Mouse (Mus musculus) E14TG2a.4 (cell line): ENCODE measurements at regions not wholly inside any gene's neighbourhood (a gene's known extent, or its start where the extent isn't known, plus 50 kb on each side); places are given as distances from the start of the nearest gene placed in this dataset.
A peak's percentile ranks its signal among the peaks of the same experiment; 100 is the strongest.

Experiments used
- H3K27me3 ChIP-seq: 2 replicates; pipeline ENCODE4 v1.6.1; 2014; ENCODE audit warnings: low read length, control low read depth; ENCODE audit not compliant: insufficient read depth
- H3K36me3 ChIP-seq: 2 replicates; pipeline ENCODE4 v1.6.1; 2014; ENCODE audit warnings: low read length, control low read depth; ENCODE audit not compliant: insufficient read depth
- H3K4me1 ChIP-seq: replicated peaks from 2 replicates; pipeline ENCODE4 v1.6.1; 2014; ENCODE audit warnings: low read depth, low read length, control low read depth
- H3K4me3 ChIP-seq: replicated peaks from 2 replicates; pipeline ENCODE4 v1.5.1; 2014; ENCODE audit warnings: mild to moderate bottlenecking, low read length
- H3K9me3 ChIP-seq: 2 replicates; pipeline ENCODE4 v1.6.1; 2014; ENCODE audit warnings: low read length, control low read depth
- CTCF ChIP-seq: conservative IDR thresholded peaks from 2 replicates; pipeline ENCODE4 v1.5.1; 2014; ENCODE audit warnings: low read length
- NANOG ChIP-seq: IDR thresholded peaks from 2 replicates; pipeline ENCODE4 v1.6.1; 2014; ENCODE audit warnings: borderline replicate concordance, low read length, mixed read lengths
- POU5F1 ChIP-seq: IDR thresholded peaks from 2 replicates; pipeline ENCODE4 v1.6.1; 2014; ENCODE audit warnings: low read length, borderline replicate concordance

DNA sequence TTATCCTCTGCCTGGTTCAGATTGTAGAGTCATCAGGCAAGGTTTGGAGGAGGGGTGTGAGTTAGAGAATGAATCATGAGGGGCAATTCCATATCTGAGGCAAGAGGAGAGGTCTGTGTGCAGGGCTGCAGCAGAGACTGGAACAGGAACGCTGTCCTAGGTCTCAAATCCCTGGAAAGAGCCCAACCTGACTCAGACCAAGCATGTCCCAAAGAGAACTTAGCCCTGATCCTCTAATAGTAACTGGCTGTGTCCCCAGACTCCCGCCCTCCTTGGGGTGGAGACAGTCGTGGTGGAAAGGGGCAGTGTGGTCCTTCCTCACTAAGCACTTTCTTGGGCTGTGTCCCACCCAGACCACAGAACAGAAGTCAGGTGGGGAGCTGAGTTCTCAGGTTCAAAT lies 87.2 kb upstream of the Hes1 start:
- Histone ChIP-seq H3K4me3 (no peak overlapping the region), H3K9me3 (no peaks in the 10 kb centered on the region), H3K27me3 (peaks cover 26% of the 10 kb centered on the region), H3K4me1 (peaks cover 73% of the 10 kb centered on the region), H3K36me3 (no peaks in the 10 kb centered on the region)
- TF ChIP-seq CTCF = no peak
- TF ChIP-seq POU5F1 = no peak
- TF ChIP-seq NANOG = no peak

DNA sequence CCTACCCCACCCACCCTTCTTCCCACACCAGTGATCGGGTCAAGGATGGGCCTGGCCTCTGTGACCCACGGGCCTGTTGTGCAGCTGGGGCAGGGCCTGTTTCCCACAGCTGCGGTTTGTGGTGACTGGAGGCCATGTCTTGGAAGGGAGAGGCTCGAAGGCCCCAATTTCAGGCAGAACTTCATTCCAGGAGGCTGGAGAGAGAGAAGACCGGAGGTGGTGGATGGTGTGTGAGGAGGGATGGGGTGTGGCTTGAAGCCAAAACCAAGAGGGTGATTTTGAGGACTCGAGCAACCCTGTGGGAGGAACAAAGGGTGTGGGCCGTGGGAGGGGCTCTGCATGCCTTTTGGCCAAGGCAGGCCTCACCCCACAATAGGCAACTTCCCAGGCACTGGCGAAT lies 86.5 kb upstream of the Hes1 start:
- H3K27me3 ChIP-seq = peaks cover 26% of the 10 kb centered on the region
- peak overlapping the region; percentile 32; the same call in 1 of the 2 replicates for H3K4me3 ChIP-seq
- no peaks in the 10 kb centered on the region for H3K36me3 ChIP-seq
- H3K9me3 ChIP-seq = no peaks in the 10 kb centered on the region
- H3K4me1 ChIP-seq = peaks cover 73% of the 10 kb centered on the region
- TF ChIP-seq CTCF (no peak), POU5F1 (no peak), NANOG (no peak)

DNA sequence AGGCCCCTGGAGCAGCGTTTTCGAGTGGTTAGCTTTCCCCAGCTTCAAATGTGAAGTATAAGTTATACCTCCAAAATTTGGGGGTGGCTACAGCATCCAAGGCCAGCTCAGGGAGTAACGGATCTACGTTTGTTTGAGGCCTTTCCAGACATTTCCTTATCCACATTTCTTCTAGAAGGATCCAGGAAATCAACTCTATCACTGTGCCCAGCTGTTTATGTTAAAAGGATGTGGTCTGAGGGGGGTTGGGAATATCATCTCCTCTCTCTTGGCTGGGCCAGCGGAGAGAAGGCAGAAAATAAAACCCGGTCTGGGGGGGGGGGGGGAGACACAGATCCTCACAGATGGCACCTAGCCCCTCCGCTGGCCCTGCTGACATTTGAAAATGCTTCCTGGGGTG lies 85.1 kb upstream of the Hes1 start:
- Histone ChIP-seq H3K4me1 (peaks cover 67% of the 10 kb centered on the region), H3K36me3 (no peaks in the 10 kb centered on the region), H3K27me3 (peaks cover 26% of the 10 kb centered on the region), H3K9me3 (no peaks in the 10 kb centered on the region), H3K4me3 (no peak overlapping the region)
- TF ChIP-seq POU5F1 (no peak), CTCF (no peak), NANOG (no peak)

DNA sequence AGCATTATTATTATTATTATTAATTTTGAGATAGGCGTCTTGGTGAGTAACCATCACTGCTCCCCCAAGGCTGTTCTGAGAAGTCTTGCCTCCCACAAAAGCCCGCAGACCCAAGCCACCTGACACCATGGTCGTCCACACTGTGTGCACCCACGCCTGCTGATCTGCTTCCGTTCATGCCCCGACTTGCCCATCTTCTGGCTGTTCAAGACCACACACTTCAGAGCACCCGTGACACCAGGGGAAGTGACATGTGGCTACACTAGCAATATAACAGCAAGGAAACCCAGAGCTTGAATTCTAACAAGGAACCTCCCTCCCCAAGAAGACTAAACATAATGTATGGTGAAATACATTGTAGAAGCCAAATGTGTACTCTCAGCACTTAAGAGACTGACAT lies 82.6 kb upstream of the Hes1 start:
- no peak overlapping the region for H3K4me3 ChIP-seq
- H3K36me3 ChIP-seq = no peaks in the 10 kb centered on the region
- no peaks in the 10 kb centered on the region for H3K9me3 ChIP-seq
- no peak for TF ChIP-seq POU5F1
- TF ChIP-seq CTCF = no peak
- TF ChIP-seq NANOG = no peak
- peaks cover 23% of the 10 kb centered on the region for H3K27me3 ChIP-seq
- H3K4me1 ChIP-seq = peaks cover 48% of the 10 kb centered on the region

DNA sequence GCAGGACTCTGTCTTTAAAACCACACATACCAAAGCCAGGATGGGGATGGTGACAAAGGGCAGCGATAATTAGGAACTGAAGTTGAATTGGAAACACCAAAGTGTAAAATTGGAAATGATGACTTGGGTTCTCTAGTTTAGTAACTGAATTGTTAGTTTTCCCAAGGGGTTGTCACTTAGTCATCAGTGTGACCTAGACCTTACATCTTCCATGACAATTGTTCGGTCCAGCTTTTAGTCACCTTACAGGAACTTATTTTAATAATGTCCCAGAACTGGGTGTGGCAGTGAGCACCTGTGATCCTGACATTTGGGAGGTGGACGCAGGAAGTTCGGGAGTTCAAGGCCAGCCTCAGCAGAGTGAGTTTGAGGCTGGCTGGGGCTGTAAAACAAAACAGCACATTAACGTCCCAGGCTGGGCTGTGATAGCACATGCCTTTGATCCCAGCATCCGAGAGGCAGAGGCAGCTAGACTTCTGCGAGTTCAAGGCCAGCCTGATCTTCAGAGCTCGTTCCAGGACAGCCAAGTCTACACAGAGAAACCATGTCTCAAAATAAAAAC lies 81.9 kb upstream of the Hes1 start:
- Histone ChIP-seq H3K36me3 (no peaks in the 10 kb centered on the region), H3K9me3 (no peaks in the 10 kb centered on the region), H3K4me1 (peaks cover 43% of the 10 kb centered on the region), H3K27me3 (peaks cover 23% of the 10 kb centered on the region), H3K4me3 (no peak overlapping the region)
- no peak for TF ChIP-seq POU5F1
- no peak for TF ChIP-seq NANOG
- TF ChIP-seq CTCF = no peak

DNA sequence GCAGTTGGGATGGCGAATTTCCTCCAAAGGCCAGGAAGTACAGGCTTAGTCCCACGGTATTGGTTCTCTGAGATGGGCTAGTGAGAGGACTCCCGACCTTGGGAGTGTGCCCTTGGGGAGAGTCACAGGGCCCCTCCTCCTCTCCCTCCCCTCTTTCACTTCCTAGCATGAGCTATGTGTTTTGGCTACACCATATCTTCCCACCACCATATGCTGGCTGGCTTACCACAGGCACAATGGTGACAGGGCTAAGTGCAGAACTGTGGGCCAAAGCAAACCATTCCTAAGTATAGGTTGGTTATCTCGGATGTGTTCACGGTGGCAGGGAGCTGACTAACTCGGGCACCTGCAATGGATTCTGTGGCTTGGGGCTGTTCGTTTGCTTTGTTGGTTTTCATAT lies 81.0 kb upstream of the Hes1 start:
- Histone ChIP-seq H3K9me3 (no peaks in the 10 kb centered on the region), H3K4me3 (no peak overlapping the region), H3K36me3 (no peaks in the 10 kb centered on the region), H3K4me1 (peaks cover 35% of the 10 kb centered on the region), H3K27me3 (peaks cover 22% of the 10 kb centered on the region)
- no peak for TF ChIP-seq POU5F1
- no peak for TF ChIP-seq CTCF

DNA sequence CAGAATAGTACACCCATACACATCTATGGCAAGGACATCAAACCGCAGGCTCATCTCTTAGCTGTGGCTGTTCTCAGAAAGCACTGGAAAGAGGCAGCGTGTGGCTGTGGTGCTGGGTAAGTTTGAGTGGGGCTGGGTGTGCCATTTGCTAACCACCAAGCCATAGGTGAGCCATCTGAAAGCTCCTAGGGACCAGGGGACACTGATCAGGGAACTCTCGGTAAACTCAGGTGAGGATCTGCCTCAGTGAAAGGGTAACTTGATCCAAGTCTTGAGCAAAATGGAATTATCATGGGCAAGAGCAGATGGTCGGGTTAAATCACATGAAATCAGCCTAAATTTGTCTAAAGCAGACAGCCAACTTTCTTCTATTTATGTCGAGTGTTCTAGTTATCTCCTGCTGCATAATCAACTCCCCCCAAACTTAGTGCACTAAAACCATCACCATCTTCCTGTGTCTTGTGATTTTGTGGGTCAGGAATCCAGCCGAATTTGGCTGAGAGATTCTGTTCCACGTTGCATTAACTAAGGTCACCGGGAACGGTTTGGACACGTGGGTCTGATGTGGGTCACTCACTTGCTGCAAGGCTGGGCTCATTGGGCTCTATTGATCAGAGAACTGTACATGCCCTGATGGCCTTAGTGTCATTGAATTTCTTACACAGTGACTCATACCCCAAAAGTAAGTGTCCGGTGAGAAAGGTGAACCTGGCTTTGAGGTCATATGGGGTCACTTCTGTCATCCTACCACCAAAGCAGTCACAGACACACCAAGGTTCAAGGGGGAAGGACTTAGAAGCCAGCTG lies 78.9 kb upstream of the Hes1 start:
- no peak overlapping the region for H3K4me3 ChIP-seq
- TF ChIP-seq CTCF (no peak), POU5F1 (no peak), NANOG (no peak)
- no peaks in the 10 kb centered on the region for H3K36me3 ChIP-seq
- H3K4me1 ChIP-seq = peaks cover 31% of the 10 kb centered on the region
- 0 out of 2 replicates have a peak, but pooled peaks cover 4% of the 10 kb centered on the region for H3K27me3 ChIP-seq
- H3K9me3 ChIP-seq = no peaks in the 10 kb centered on the region

DNA sequence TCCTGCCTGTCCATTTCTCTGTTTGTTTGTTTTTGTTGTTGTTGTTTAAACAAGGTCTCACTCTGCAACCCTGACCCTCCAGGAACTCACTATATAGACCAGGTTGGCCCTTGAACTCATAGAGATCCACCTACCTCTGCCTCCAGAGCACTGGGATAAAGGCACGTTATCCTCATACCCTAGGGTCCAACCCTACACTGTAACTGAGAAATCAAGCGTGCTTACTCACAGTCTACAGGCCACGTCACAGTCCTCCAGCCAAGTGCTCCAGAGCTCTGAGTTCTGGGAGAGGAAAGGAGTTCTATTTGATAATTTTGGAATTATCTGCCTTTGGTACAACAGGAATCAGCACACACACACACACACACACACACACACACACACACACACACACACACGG lies 76.6 kb upstream of the Hes1 start:
- TF ChIP-seq CTCF (no peak), POU5F1 (no peak)
- Histone ChIP-seq H3K4me1 (peaks cover 36% of the 10 kb centered on the region), H3K9me3 (no peaks in the 10 kb centered on the region), H3K36me3 (no peaks in the 10 kb centered on the region), H3K27me3 (0 out of 2 replicates have a peak, but pooled peaks cover 9% of the 10 kb centered on the region), H3K4me3 (no peak overlapping the region)

DNA sequence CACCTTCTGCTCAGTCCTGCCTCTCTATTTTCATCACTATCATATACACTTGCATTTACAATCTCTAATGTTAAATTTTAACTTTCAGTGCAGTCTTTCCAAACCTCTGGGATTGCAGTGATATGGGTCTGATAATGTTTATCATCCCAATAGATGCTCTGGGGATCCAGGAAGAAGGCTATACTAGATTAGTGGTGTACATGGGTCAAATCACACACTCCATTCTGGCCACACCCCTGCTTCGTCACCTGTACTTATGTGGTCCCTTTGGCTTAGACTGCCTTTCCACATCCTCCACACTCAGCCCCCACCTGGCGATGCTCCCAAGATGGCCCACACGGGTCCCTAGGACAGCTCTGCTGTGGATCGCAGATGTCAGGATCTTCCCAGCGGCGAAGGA lies 76.2 kb upstream of the Hes1 start:
- H3K4me3 ChIP-seq = no peak overlapping the region
- peaks cover 36% of the 10 kb centered on the region for H3K4me1 ChIP-seq
- H3K9me3 ChIP-seq = no peaks in the 10 kb centered on the region
- 0 out of 2 replicates have a peak, but pooled peaks cover 9% of the 10 kb centered on the region for H3K27me3 ChIP-seq
- TF ChIP-seq CTCF = no peak
- no peak for TF ChIP-seq NANOG
- TF ChIP-seq POU5F1 = no peak
- H3K36me3 ChIP-seq = no peaks in the 10 kb centered on the region
